Mouse (Mus musculus): Measurements from ENCODE around the gene Rex1bd.

The Rex1bd gene

DNA sequence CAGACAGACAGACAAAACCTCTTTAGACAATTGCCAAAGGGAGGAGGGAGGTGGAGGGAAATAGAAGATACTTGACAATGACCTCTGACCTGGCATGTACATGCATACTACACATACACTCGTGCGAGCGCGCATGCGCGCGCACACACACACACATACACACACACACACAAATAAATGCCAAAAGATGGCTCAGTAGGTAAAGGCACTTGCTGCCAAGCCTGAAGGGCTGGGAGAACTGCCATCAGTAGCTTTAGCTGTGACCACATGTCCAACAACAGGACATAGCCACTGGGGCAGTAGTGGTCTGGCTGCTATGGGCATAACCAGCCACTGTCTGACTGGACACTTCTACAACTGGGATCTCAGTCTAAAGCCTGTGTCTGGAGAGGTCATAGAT, 34.7 kb downstream of the Rex1bd start:
- no peak for DNase-seq

DNA sequence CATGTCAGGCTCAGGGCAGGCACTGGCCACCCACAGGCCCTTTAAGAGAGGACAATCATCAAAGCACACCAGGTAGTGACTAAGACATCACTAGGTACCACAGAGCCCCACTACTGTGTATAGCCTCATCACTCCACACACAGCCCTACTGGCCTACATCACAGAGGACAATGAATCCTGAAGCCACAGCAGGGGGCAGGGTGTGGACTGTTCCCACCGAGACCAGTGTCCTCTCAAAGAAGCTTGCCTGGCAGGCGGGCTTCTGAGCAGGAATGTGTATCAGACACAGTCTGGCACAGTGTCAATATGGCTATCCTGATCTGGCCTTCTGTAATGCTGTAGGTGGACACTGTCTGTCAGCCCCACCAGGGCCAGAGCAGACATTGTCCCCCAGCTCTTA, 36.6 kb downstream of the Rex1bd start:
- DNase-seq: no peak

DNA sequence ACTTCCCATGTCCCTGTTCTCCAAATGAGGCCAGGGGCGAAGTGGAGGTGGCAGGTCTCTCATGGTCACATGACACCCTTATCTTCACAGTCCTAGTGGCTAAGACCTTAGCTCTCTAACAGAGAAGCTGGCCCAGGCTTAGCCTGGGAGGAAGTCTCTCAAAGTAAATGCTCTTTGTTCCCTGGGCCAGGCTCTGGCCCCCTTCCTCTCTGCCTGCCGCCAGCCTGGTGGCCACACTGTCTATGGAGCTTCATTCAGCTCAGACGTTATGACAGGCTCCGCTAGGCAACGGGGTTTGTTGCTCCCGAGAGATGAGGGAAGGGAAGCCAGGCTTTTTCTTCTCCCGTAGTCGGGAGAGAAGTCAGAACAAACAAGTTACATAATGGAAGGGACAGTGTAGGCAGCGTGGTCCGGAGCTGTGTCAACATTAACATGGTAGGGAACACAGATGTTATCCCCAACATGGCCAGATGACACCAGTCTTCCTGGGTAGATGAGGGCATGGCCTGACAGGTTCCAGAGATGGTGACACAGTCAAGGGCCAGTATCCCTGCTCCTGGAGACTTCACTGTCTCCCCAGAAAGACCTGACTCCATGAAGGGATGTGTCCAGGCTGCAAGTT, 37.1 kb downstream of the Rex1bd start:
- no peak for DNase-seq

DNA sequence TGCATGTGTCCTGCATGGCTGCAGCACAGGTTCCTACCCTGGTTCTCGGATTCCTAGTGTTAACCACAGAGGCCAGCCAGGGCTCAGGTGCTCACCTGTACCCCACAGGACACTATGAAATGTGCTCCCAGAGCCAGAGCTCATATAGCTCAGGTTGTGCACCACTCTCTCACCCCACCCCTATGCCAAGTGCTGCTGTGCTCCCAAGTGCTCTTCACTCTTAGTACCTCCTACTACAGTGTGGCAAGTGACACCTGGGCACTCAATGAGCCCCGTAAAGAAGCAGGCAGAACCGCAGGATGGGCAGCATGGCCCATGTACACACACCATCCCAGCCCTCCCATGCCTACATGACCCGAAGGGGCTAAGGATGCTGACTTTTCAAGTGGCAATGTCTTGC, 37.8 kb downstream of the Rex1bd start:
- no peak for DNase-seq

DNA sequence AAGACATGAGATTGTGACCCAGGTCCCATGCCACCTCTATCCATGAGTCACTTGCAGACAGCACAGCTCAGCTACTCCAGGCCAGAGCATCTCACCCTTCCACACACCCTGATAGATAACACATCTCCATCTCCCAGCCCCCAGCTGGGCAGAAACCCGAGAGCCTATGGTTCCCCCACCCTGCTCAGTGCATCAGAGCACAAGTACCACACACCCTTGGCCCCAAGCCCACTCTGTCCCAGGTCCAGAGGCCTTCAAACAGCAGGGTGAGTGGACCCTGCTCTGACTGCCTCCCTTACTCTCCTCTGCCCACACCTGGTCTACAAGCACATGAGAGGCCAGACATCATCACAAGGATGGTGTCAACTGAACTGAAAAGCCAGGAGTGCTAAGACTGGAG, 38.6 kb downstream of the Rex1bd start:
- DNase-seq: no peak

DNA sequence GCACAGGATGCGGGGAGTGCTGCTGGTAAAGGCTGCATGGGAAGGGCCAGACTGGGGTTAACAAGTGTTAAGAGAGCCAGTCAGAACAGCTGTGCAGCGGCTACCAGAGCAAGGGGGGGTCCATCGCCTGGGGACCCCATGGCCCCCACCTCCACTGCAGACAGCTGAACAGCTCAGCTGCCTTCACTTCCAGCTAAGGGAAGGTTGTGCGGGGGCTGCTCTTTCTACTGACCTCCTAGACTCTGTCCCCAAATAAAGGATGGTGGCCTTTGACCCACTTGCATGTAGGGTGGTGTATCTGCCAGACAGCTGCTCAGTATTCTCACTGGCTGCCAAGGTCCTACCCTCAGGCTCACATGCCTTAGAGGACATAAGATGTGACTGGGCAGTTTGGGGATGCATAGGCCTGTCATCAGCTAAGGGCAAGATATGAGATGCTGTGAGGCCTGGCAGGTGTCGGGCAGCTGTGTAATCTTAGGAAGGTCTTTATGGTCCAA, 39.3 kb downstream of the Rex1bd start:
- no peak for DNase-seq

DNA sequence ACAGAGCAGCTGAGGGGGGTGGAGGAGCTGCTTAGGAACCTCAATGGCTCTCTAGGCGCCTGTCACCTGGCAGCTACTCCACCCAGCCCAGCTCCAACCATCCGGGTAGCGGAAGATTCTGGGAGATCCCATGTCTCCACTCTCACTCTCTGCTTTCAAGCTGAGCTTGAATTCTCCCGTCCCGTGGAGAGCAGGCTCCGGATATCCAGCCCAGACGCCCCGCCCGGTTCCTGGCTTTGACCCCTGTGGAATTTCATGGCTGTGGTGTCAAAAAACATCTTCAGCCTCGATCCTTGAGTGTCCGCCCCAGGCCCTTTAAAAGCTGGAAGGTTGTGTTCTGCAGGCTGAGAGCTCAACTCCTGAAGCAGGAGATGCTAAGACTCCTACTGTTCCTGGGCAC, 39.8 kb downstream of the Rex1bd start:
- no peak for DNase-seq

DNA sequence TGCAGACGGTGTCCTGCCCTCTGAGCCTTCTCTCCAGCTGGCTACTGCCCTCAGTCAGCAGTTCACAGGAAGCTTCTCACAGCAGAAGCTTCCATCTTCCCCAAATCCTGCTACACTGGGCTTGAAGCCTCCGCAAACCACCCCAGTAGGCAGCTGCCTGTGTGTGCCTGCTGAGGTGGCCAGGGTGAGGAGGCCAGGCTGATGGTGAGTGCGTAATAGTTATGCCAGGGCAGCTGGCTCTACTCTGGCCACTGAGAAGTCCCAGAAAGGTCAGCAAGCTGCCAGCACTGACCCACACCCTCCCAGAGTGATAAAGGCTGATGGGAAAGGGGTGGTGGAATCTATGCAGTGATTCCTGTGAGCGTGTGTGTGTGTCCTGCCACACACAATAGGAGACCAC, 40.2 kb downstream of the Rex1bd start:
- DNase-seq: no peak

DNA sequence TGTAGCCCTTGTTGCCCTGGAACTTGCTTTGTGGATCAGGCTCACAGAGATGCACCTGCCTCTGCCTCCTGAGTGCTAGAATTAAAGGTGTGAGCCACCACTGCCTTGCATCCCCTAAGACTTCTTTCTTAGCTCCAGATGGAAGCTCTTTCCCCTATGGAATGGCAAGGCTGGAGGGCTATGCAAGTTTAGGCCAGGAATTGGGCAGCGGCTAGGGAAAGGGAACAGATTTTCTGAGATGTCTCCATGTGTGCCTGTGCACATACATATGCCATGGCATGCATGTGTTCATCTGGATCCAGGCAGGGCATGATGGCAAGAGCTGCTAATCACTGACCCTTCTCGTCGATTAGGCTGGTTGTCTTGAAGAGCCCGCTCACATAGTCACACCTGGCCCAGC, 40.9 kb downstream of the Rex1bd start:
- no peak for DNase-seq

DNA sequence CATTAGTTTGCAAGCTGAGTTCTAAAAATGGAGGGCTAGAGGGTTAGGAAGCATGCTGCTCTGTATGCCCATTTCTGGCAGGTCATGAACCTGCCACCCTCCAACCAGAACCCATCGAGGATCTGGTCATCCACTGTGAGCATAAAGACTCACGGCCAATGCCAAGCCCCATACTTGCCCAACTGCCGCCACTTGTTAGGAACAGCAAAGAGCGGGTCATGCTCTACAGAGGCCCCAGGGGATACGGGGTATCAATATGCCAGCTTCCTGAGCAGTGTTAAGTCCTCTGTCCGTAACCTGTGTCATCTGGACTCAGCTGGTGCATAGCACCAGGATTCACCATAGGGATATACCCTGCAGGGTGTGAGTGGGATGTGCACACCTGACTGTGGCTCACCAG, 42.4 kb downstream of the Rex1bd start:
- DNase-seq: no peak

DNA sequence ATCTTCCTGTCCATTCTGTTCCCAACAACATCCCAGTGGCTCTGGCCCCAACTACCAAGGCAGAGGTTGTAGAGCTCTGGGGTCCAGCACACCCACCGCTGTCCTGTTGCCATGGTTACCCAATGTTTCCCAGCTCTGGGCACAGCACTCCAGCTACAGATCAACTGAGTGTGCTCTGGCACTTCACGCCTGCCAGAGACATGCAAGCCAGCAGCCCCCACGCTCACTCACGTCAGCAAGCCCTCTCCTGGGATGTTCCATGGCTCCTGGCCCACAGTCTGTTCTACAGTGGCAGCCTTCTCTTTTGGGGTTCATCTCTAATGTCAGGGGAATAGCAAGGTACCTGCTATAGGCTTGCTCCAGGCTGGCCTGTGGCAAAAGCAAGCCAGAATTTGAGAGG, 43.2 kb downstream of the Rex1bd start:
- DNase-seq: no peak

DNA sequence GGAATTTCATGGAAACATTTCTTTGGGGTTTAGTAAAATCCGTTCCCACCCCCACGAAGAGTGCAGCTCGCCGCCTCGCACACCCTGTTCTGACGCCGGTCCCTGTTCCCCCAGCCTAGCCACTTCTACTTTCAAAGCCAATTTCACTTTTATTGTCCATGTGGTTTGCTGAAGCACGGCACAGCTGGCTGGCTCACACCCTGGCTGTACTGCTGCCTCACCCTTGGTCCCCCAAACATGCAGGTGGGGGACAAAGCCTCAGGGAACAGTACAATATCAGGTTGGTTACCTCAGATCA, 44.1 kb downstream of the Rex1bd start:
- DNase-seq: no peak

DNA sequence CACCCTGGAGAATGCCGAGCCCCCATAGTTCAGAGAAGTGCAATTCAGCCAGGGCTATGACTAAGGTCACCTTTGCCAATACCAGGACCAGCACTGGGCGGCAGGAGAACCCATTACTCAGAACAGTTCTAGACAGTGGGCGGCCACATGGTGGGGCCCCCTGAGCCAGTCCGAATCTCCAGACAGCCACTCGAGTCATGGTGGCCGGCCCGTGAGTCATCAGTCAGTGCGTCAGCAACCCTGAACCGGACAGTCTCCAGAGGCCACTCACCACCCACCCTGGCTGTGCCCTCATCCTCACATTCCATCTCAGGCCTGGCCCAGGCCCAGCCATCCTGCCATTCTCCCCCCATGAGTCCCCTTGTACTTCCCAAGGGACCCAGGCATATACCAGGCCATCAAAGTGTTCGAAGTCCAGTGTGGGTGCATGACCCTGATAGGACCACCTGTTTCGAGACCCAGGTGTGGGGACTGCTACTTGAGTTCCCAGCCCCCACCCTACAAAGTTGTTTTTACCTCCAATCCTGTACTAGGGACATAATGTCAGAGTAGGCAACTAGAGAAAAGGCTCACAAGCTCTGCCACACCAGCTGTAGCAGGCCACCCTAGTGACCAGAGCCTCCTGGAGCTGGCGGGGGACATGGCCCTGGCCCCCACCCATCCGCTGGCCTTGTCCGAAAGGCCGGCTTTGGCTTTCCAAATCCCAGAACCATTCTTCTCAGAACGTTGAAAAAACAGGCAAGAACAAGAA, 44.6 kb downstream of the Rex1bd start:
- DNase-seq: no peak

DNA sequence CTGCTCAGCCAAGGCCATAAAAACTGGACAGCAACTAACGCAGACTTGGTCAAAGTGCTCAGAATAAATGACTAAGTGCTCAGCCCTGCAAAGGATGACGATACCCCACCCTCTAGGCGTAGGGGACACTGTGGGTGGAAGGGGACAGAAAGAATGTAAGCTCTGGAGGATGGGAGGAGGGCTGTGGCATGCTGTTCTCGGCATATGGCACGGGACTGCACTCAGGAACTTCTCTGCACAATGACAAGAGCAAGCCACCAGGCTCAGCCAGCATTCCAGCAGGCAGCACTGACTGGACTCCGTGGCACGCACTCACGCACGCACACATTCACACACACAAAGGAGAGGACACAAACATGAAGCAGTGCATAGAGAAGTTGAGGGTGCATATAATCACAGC, 45.9 kb downstream of the Rex1bd start:
- DNase-seq: no peak

DNA sequence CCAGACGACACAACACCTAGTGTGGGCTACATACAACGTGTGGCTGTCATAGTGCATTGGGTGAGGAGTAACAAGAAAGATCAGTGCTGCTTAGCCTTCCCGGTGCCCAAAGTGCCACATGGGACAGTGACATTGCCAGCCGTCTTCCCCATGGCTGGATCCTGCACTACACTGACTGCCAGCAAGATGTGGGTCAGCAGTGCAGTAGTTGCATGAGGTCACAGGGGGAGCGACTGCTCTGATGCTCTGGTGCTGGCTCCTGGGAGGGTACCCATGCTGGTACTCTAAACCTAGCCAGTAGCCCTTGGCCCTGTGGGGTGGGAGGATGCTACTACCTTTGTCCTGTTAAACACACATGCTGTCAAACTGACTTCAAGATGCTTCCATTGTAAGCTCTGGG, 46.4 kb downstream of the Rex1bd start:
- DNase-seq: no peak

DNA sequence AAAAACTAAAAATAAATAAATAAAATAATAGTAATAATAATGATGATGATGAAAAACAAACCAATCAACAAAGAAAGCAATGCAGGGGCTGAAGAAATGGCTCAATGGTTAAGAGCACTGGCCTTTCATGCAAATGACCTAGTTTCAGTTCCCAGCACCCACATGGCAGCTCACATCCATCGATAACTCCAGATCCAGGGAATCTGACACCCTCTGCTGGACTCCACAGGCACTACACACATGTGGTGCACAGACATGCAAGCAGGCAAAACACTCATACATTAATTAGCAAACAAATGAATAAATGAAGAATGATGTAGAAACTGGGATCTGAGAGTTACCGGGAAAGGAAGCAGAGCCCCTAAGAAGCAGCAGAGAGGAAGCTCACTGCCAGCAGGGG, 46.9 kb downstream of the Rex1bd start:
- DNase-seq: no peak

DNA sequence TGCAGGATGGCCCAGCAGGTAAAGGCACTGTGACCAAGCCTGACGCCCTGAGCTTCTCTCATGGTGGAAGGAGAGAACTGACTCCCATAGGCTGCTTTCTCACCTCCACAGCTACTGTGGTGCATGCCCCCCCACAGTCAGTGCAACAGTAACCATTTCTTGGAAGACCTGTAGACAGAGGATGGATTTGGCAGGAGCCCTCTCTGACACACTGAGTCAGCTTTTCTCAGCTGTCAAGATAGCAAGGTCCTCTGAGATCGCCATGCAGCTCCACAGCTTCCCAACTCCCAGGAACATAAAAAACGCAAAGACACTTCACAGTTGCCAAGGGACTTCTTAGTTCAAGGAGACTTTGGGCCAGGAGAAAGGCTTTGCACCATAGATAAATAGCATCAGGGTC, 48.1 kb downstream of the Rex1bd start:
- no peak for DNase-seq

DNA sequence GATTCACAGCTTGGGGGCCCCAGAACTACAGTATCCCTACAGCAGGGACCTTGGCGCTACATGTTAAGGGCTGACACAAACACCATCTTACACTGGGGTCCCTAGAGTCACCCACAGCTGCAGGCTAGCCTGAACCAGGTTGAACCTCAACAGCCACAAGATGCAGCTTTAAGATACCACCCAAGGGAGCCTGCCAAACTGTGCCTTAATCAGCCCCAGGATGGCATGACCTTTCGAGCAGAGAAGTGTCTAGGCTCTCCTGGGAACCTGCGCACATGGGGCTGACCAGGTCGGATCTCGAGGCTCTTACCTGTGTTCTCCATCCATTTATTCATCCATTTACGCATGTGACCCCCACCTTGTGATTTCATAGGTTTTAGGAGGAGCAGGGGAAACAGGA, 48.7 kb downstream of the Rex1bd start:
- no peak for DNase-seq

DNA sequence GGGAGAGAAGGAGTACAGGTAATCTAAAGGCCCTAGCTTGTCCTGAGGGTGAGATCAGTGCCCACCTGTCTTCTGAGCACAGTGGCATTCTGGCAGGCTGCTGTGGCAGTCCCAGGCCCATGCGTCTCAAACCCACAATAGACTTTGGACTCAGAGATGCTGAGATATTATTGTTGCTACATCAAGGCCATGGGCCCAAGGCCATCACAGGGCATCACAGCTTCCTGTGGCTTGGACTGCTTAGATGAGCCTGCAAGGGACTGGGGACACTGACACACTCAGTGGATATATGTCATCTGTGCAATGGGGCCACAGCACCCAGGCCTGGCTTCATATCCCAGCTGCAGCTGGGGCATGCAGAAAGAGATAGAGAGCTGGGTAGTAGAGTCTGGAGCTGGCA, 49.6 kb downstream of the Rex1bd start:
- DNase-seq: no peak

All from retina, postnatal 1 day (tissue).